Mouse (Mus musculus): Measurements from ENCODE around the gene Akap14. TPM values are rescaled to one million over a fixed set of nuclear protein-coding genes. Genes with fewer than 3 reads are reported as not detected.
"Not testable (repeated sequence)": the region's sequence is repeated elsewhere in the genome, so short reads cannot be mapped to it uniquely, and the experiment has no call there.

The Akap14 gene
- total and polyA plus RNA-seq, 3 experiments, result 0.17 TPM; not detected in 2

- no peaks in the 10 kb centered on the region for H3K4me1 ChIP-seq (ENCODE audit: control insufficient read depth in 1 of 2, insufficient read depth in 2 of 2)
- dilution Hi-C loops (cut with MboI; ENCODE audit: extremely low pct_ligation_motif_present, extremely low pct_unique_long_range_greater_than_20kb, low sequenced_read_pairs), result no loop called here
- H3K4me3 ChIP-seq (replicated peaks in 1 of 3; ENCODE audit: low read depth in 2 of 3, low read length in 2 of 3, poor library complexity in 1 of 3), result no peak overlapping the region
- H3K36me3 ChIP-seq (replicated peaks in 1 of 2; ENCODE audit: control insufficient read depth in 1 of 2, insufficient read depth in 1 of 2, low read length in 1 of 2), result peaks cover 13 to 37% of the 10 kb centered on the region in 2 experiments
- H3K27me3 ChIP-seq (replicated peaks), result no peaks in the 10 kb centered on the region
- H3K9ac ChIP-seq (ENCODE audit: insufficient read depth, low read depth), result no peak overlapping the region
- in situ Hi-C loops (cut with MboI; ENCODE audit: low pct_ligation_motif_present, low pct_unique_long_range_greater_than_20kb, low sequenced_read_pairs), result no loop called here
- TF ChIP-seq RAD21 (IDR thresholded peaks at IDR 0.05; ENCODE audit: low read depth, low read length) (peak; percentile 28), CTCF (conservative IDR thresholded peaks at IDR 0.05 in 1 of 2, IDR thresholded peaks at IDR 0.05 in 1 of 2; ENCODE audit: low read depth in 2 of 2, low read length in 2 of 2) (peak; percentile 30 to 44; a peak in 2 of 4 replicates), MAFK (IDR thresholded peaks at IDR 0.05; ENCODE audit: insufficient replicate concordance, low read length) (no peak), SMC3 (IDR thresholded peaks at IDR 0.05; ENCODE audit: low read depth, low read length) (peak; percentile 4; the same call in 1 of the 2 replicates)
- H3K27ac ChIP-seq (ENCODE audit: insufficient read depth, low read depth), result no peak overlapping the region
- H3K9me3 ChIP-seq (replicated peaks; ENCODE audit: low read length), result no peaks in the 10 kb centered on the region
- no peak overlapping the region for H3K4me2 ChIP-seq (ENCODE audit: insufficient read depth, low read depth, poor library complexity, severe bottlenecking)
- DNase-seq (ENCODE audit: extremely low read depth), result peak; percentile 3
- no peaks in the 10 kb centered on the region for H3K79me2 ChIP-seq (replicated peaks; ENCODE audit: control insufficient read depth, extremely low read depth, insufficient read depth, poor library complexity, severe bottlenecking)
These were observed 10.8 kb downstream of the Akap14 start for GRCm38 (mm10) chrX:37157839-37158238.

GRCm38 (mm10) chrX:37144954-37145353, 23.7 kb downstream of the Akap14 start:
- no peak overlapping the region for H3K4me2 ChIP-seq (ENCODE audit: insufficient read depth, low read depth, poor library complexity, severe bottlenecking)
- no peaks in the 10 kb centered on the region for H3K27me3 ChIP-seq (replicated peaks)
- no peaks in the 10 kb centered on the region for H3K4me1 ChIP-seq (ENCODE audit: control insufficient read depth in 1 of 2, insufficient read depth in 2 of 2)
- in situ Hi-C loops (cut with MboI; ENCODE audit: low pct_ligation_motif_present, low pct_unique_long_range_greater_than_20kb, low sequenced_read_pairs) (no loop called here), dilution Hi-C loops (cut with MboI; ENCODE audit: extremely low pct_ligation_motif_present, extremely low pct_unique_long_range_greater_than_20kb, low sequenced_read_pairs) (no loop called here)
- H3K27ac ChIP-seq (ENCODE audit: insufficient read depth, low read depth), result no peak overlapping the region
- H3K36me3 ChIP-seq (replicated peaks in 1 of 2; ENCODE audit: control insufficient read depth in 1 of 2, insufficient read depth in 1 of 2, low read length in 1 of 2), result peaks cover 22 to 45% of the 10 kb centered on the region in 2 experiments
- peak; percentile 57 for DNase-seq (ENCODE audit: extremely low read depth)
- no peak overlapping the region for H3K9ac ChIP-seq (ENCODE audit: insufficient read depth, low read depth)
- TF ChIP-seq MAFK (IDR thresholded peaks at IDR 0.05; ENCODE audit: insufficient replicate concordance, low read length), result peak; percentile 88
- peak; percentile 49 for TF ChIP-seq SMC3 (IDR thresholded peaks at IDR 0.05; ENCODE audit: low read depth, low read length)
- TF ChIP-seq ZC3H11A (IDR thresholded peaks at IDR 0.05; ENCODE audit: low read depth, low read length), result no peak
- TF ChIP-seq RAD21 (IDR thresholded peaks at IDR 0.05; ENCODE audit: low read depth, low read length), result peak; percentile 53
- TF ChIP-seq MYC (IDR thresholded peaks at IDR 0.05; ENCODE audit: low read depth, low read length), result 0 out of 2 replicates have a peak, but pooled peaks have one; percentile 35
- no peak for TF ChIP-seq IRF4 (IDR thresholded peaks at IDR 0.05; ENCODE audit: low read depth, low read length)
- peak in 1 of 2 experiments; percentile 62; a peak in 2 of 4 replicates for TF ChIP-seq CTCF (conservative IDR thresholded peaks at IDR 0.05 in 1 of 2, IDR thresholded peaks at IDR 0.05 in 1 of 2; ENCODE audit: low read depth in 2 of 2, low read length in 2 of 2)
- H3K79me2 ChIP-seq (replicated peaks; ENCODE audit: control insufficient read depth, extremely low read depth, insufficient read depth, poor library complexity, severe bottlenecking), result no peaks in the 10 kb centered on the region
- H3K9me3 ChIP-seq (replicated peaks; ENCODE audit: low read length), result no peaks in the 10 kb centered on the region
- no peak overlapping the region for H3K4me3 ChIP-seq (replicated peaks in 1 of 3; ENCODE audit: low read depth in 2 of 3, low read length in 2 of 3, poor library complexity in 1 of 3)

DNA sequence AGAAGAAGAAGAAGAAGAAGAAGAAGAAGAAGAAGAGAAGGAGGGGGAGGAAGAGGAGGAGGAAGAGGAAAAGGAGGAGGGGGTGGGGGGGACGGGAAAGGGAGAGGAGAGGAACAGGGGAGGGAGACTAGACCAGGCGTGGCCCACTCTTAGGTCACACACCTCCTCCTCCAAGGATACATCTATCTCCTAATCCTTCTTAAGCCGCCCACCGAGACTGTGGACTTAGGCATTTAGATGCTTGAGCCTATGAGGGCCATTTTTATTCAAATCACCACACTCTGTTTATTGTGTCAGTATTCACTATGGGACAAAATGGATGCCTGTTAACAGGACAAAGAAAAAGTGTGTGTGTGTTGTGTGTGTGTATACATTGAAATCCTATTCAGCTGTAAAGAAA, 24.1 kb downstream of the Akap14 start:
- H3K79me2 ChIP-seq (replicated peaks; ENCODE audit: control insufficient read depth, extremely low read depth, insufficient read depth, poor library complexity, severe bottlenecking); H3K9me3 ChIP-seq (replicated peaks; ENCODE audit: low read length); DNase-seq (ENCODE audit: extremely low read depth); dilution Hi-C loops (cut with MboI; ENCODE audit: extremely low pct_ligation_motif_present, extremely low pct_unique_long_range_greater_than_20kb, low sequenced_read_pairs); H3K27ac ChIP-seq (ENCODE audit: insufficient read depth, low read depth); H3K4me3 ChIP-seq (replicated peaks in 1 of 3; ENCODE audit: low read depth in 2 of 3, low read length in 2 of 3, poor library complexity in 1 of 3); in situ Hi-C loops (cut with MboI; ENCODE audit: low pct_ligation_motif_present, low pct_unique_long_range_greater_than_20kb, low sequenced_read_pairs); H3K9ac ChIP-seq (ENCODE audit: insufficient read depth, low read depth); H3K4me2 ChIP-seq (ENCODE audit: insufficient read depth, low read depth, poor library complexity, severe bottlenecking); H3K4me1 ChIP-seq (ENCODE audit: control insufficient read depth in 1 of 2, insufficient read depth in 2 of 2); H3K27me3 ChIP-seq (replicated peaks): not testable (repeated sequence)
- peaks cover 22 to 45% of the 10 kb centered on the region in 2 experiments for H3K36me3 ChIP-seq (replicated peaks in 1 of 2; ENCODE audit: control insufficient read depth in 1 of 2, insufficient read depth in 1 of 2, low read length in 1 of 2)

All from CH12.LX (cell line).